Mouse (Mus musculus) CH12.LX (cell line): ENCODE measurements around the gene Ctc1.

Source experiments
- CTCF ChIP-seq, 2 experiments: IDR thresholded peaks in 1 of 2; conservative IDR thresholded peaks in 1 of 2; 2 replicates each; pipeline ENCODE4 v1.5.1; 2011 to 2012; ENCODE audit warnings: low read depth in 2 of 2, low read length in 2 of 2, improper control_type of control experiment in 1 of 2, inconsistent platforms in 1 of 2, mild to moderate bottlenecking in 1 of 2, moderate library complexity in 1 of 2
- EP300 ChIP-seq: IDR thresholded peaks from 2 replicates; pipeline ENCODE4 v1.6.1; 2011; ENCODE audit warnings: low read length, improper control_type of control experiment
- JUND ChIP-seq: conservative IDR thresholded peaks from 2 replicates; pipeline ENCODE4 v1.6.1; 2011; ENCODE audit warnings: low read depth, low read length, improper control_type of control experiment
- RAD21 ChIP-seq: IDR thresholded peaks from 2 replicates; pipeline ENCODE4 v1.6.1; 2011; ENCODE audit warnings: low read depth, mild to moderate bottlenecking, low read length, improper control_type of control experiment, moderate library complexity

GRCm38 (mm10) chr11:69078041-69078440, 62.3 kb downstream of the Ctc1 start:
- TF ChIP-seq JUND (no peak), RAD21 (no peak), CTCF (conservative IDR thresholded peaks at IDR 0.05 in 1 of 2, IDR thresholded peaks at IDR 0.05 in 1 of 2; ENCODE audit: low read depth in 2 of 2, low read length in 2 of 2) (no peak), EP300 (no peak)
